Mouse (Mus musculus) kidney, postnatal 14 days (tissue): ENCODE data around the gene Mrpl14.

Source experiments
- DNase-seq: peaks from one replicate; pipeline ENCODE4 v3.0.0; 2022; ENCODE audit warnings: mixed read lengths

The Mrpl14 gene

DNA sequence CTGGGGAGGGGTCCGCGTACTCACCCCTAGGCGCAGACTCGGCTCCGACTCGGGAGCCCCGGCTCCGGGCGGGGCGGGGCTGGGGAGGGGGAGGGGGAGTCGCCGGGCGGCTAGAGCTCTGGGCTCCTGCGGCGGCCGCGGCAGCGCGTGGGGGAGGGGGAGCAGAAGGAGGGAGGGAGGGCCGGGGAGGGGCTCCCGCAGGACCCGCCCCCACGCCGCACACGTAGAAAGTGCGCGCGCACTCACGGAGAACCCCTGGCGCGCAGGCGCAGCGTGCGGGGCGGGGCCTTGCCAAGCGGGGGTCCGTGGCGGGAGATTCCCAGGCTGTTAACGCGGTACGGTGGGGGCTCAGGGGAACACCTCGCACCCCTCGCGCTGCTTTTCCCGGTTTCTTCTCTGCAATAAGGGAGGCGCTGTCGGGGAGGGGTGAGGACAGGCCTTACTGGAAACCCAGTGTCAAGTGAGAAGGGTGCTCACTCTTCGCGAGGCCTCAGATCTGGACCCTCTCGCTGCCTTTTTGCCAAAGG lies at the start of gene Mrpl14:
Gene Mrpl14, plus strand, starts transcription at position 230 of the 527 bp plus-strand sequence.
- peak; percentile 96 for DNase-seq

GRCm38 (mm10) chr17:45638596-45639295 lies 47.4 kb upstream of the Mrpl14 start:
- no peak for DNase-seq

GRCm38 (mm10) chr17:45641981-45642380 lies 44.1 kb upstream of the Mrpl14 start:
- DNase-seq: no peak

DNA sequence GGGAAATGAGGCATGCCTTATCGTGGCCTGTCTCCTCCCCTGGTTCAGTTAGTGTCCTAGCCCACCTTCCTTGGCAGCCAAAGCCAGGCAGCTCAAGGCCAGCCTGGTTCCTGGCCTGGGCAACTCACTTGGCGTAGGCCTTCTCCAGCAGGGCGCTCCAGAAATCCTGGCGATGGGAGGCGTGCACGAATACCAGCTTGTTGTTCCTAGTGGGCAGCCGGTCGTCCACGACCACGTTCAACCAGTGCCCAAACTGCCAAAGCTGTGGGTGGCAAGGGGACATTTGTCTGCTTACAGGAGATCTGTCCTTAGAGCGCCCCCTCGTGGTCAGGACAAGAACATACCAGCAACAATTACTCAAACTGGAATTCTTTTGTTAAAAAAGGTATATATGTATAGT lies 43.4 kb upstream of the Mrpl14 start:
- peak; percentile 72 for DNase-seq

- no peak for DNase-seq
These were observed 41.9 kb upstream of the Mrpl14 start for GRCm38 (mm10) chr17:45644185-45644584.

- no peak for DNase-seq
These were observed 32.9 kb upstream of the Mrpl14 start for GRCm38 (mm10) chr17:45653233-45653632.

GRCm38 (mm10) chr17:45655820-45656219 lies 30.3 kb upstream of the Mrpl14 start:
- no peak for DNase-seq

GRCm38 (mm10) chr17:45659225-45659624 lies 26.9 kb upstream of the Mrpl14 start, which contains the start of gene Capn11:
TSS of gene Capn11 (minus strand) at chr17:45659325.
- DNase-seq: no peak

DNA sequence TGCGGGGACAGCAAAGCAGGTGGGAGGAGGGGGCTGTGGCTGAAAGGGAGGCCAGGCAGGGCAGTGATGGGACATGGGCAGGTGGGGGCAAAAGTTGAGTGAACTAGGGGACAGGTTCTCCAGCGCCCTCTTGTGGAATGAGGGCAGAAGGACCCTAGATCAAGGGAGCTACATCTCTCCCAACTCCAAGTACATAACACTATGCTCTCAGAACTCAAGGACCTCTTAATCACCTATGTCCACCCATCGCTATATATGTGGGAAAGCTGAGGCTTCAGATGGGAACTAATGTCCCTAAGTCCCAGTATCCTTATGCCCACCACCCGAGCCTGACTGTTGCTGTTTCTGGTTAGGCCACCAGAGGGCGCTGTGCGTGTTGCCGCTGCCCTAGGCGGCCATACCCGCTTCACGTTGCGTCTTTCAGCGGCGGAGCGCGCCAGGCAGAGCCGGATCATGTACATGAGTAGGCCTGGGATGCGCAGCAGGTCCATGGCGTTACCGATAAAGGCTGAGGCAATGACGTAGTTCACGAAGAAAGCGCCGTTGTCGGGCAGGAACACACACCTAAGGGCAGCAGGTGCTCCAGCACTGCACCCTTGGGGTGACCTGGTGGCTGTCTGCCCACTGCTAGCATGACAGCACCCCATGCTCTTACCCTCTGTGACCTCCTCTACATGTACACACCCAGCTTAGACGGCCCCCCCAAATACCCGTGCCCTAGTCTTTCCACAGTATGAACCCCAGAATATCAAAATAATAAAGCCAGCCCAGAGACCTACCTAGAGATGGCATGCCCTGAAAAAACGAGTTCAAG lies 22.8 kb upstream of the Mrpl14 start:
- DNase-seq: peak; percentile 78

- peak; percentile 19 for DNase-seq
These were observed 21.5 kb upstream of the Mrpl14 start for GRCm38 (mm10) chr17:45664608-45665007.

DNA sequence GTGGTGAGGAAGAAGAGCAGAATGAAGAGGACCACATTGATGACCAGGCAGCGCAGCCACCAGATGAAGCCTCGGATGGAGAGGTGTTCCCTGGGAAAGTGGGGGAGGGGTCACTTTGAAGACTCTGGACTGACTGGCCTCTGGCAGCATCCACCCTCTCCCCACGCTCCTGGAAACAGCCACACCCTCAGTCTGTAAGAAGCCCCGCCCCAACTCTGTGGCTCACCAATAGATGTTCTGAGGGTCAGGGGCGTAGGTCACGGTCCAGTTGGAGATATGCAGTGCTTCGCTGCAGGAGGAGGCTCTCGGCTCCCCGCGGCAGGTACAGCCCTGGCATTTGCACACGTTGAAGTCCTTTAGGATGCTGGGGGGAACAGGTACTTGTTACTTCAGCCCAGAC lies 20.0 kb upstream of the Mrpl14 start:
- DNase-seq: no peak

DNA sequence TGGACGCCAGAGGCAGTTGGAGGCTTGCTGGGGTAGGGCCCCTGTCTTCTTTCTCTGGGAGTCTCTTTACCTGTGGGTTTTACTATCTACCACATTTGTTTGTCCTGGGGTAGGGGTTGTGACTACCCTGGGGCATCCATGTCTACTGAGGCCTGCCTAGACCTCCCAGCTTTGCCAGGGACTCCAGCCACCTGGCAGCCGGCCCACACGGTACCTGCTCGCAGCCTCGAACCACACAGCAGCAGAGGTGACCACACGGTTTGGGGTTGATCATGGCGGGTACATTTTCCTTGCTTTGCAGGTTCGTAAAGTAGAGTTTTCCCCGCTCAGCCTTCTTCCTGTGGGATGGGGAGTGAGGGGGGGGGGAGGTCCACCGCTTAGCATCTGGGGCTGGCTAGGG lies 18.6 kb upstream of the Mrpl14 start:
- no peak for DNase-seq

DNA sequence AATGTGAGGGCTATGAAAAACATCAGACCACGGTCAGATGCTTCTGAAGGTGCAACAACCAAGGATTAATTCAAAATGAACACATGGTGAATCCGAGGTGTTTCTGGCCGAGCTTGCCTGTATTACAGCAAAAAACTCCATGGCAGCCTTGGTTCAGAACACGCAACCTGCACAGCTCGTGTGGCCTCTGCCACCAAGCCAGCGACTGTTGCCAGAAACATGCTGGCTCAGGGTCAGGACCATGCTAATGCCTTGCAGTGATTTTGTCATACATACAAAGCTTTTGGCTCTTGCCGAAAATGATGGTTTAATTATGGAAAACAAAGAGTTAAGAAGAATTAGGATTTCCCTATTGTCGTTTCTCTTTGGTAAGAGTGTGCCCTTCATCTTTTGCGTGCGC lies 18.1 kb upstream of the Mrpl14 start:
- DNase-seq: no peak

DNA sequence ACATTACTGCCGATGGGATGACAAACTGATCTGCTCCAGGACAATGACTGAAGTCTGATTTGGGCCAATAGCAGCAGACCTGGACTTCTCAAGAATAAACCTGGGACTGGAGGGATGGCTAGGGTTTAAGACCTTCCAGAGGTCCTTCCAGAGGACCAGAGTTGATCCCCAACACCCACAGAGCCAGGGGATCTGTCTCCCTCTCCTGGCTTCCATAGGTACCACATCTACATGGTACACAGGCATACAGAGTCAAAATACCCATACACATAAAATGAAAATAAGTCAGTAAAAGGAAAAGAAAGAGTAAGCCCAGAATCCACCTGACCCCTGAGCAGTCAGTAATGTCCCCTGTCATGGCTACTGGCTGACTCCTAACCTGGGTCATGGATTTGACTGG lies 14.3 kb upstream of the Mrpl14 start:
- no peak for DNase-seq

GRCm38 (mm10) chr17:45672598-45672997 lies 13.5 kb upstream of the Mrpl14 start:
- no peak for DNase-seq

- peak; percentile 60 for DNase-seq
These were observed 8.0 kb upstream of the Mrpl14 start for GRCm38 (mm10) chr17:45678106-45678505.

DNA sequence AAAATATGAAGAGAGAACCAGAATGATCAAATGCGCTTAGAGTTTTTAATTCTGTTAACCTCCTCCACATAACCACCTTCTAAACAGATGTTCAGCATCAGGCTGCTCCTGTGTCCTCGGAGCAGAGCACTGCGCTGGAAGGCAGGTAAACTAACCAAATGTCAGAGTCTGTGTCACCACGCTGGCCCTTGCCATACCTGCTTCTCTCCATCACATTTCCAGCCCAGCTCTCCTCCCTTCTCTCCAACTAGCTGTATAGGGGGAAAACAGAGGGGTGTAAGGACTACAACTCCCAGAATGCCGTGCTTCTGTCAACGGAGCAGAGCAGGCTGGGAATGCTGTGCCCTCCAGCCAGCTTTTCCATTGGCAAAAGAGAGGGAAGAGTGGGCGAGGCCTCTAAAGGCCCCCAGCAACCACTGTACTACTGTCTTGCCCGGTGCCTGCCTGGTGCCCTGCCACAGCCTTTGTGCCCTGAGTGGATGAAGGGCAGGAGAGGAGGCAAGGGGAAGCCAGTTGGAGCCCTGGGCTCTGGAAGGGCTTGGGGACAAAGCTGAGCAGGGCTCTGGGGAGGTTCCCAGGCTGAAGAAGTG lies 5.6 kb upstream of the Mrpl14 start:
- DNase-seq: peak; percentile 63

DNA sequence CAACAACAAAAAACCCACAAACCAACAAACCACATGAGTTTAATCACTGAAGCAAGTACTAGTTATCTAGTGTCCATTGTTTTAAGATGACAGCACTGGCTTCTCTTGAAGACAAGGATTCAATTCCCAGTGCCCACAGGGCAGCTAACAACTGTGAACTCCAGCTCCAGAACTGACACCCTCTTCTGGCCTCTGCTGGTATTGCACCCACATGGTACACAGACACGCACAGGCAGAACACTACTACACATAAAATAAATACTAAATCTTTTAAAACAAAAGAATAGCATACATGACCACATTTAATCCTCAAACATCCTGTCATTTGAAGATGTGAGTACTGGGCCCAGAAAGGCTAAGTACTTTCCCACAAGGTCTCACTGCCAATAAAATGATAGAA lies 4.5 kb upstream of the Mrpl14 start:
- DNase-seq: no peak

GRCm38 (mm10) chr17:45682843-45683242 lies 3.3 kb upstream of the Mrpl14 start:
- no peak for DNase-seq

DNA sequence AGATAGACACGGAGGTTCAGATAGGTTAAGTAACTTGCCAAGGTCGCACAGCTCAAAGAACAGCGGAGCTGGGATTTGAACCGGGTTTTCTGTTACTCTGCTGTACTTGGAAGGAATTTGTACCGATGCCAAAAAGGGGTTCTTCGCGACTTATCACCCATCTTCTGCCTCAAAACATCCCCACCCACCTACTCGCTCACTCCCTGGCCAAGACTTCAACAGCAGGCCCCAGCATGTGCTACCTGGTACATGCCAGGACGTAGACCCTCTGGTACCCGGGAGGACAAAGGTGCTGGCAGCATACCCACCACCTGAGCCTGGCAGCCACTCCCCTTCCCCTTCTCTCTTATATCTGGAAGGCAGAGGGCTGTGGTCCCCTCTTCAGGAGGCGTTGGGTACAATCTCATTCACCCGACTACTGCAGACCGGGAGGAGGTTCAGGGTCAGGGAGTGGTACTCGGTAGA lies 1.4 kb upstream of the Mrpl14 start:
- DNase-seq: no peak

GRCm38 (mm10) chr17:45685171-45686092 lies 690 bp upstream of the Mrpl14 start:
- peak; percentile 55 for DNase-seq

DNA sequence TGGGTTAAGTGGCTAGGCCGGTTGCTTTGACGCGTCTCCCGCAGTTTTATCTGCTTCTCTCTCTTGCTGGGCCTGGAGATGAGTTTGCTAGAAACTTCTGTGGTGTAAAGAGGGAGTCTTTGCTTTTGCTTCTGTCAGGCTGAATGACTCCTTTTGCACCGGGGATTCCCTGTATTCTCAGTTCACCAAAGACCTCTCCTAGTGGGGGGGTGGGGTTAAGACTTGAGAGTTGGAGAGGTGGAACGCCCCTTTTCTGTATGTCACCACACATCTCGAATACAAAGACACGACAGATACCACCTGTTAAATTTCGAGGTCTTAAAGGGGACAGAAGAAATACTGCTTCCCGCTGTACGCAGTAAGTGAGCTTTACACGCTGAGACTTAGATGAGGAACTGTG lies 594 bp downstream of the Mrpl14 start, which contains the start of gene Tmem63b:
Gene Tmem63b, minus strand, starts transcription at position 190 of the 400 bp plus-strand sequence.
- DNase-seq: no peak
